Mouse (Mus musculus): ENCODE data around the gene Hsd17b11.
"Not testable (repeated sequence)": the region's sequence is repeated elsewhere in the genome, so short reads cannot be mapped to it uniquely, and the experiment has no call there.

Gene Hsd17b11

DNA sequence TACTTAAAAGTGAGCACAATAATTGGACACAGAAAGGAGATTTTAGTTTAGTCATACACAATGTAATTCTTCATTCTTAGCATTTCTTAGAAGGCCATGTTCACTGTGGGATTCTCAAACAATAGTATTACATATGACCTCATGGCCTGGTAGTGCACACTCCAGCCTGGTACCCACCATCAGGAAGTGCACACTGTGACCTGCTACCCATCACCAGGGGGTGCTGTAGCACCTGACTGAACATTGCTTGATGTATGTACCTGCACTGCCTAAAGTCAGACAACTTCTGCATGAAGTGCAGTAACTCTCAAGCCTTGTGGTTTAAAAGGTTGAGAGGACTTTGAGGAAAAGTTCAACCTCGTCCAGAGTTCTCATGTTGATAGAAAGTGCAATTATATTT is 28.1 kb downstream of the Hsd17b11 start:
- DNase-seq (ENCODE audit: low read depth in 2 of 2, low spot score in 2 of 2) = no peak

GRCm38 (mm10) chr5:103992831-103993230 is 28.9 kb downstream of the Hsd17b11 start:
- DNase-seq (ENCODE audit: low read depth in 2 of 2, low spot score in 2 of 2) = no peak

- no peak for DNase-seq (ENCODE audit: low read depth in 2 of 2, low spot score in 2 of 2)
These were observed 40.8 kb downstream of the Hsd17b11 start for GRCm38 (mm10) chr5:103980705-103981560.

- no peak for DNase-seq (ENCODE audit: low read depth in 2 of 2, low spot score in 2 of 2)
These were observed 43.7 kb downstream of the Hsd17b11 start for GRCm38 (mm10) chr5:103977907-103978570.

DNA sequence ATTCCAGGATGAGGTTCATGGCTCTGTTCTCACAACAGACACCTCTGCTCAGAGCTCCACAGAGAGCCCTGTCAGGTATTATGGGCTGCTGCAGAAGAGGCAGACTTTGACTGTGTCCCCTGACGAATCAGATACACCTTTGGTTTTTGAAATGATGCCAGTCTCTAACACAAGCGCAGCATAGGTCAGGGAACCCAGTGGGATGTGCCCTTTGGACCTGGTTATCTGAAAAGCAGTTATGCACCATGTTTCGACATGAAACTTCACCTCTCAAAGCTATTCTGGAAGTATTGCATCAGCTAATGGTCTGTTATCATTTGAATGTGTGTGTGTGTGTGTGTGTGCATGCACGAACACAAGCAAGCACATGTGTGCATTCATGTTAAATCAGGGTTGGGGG is 44.4 kb downstream of the Hsd17b11 start, which contains the start of gene Hsd17b13:
Hsd17b13 (minus strand) TSS at position 114 of the 400 bp plus-strand sequence.
- no peak for DNase-seq (ENCODE audit: low read depth in 2 of 2, low spot score in 2 of 2)

- no peak for DNase-seq (ENCODE audit: low read depth in 2 of 2, low spot score in 2 of 2)
These were observed 46.0 kb downstream of the Hsd17b11 start for GRCm38 (mm10) chr5:103975736-103976135.

DNA sequence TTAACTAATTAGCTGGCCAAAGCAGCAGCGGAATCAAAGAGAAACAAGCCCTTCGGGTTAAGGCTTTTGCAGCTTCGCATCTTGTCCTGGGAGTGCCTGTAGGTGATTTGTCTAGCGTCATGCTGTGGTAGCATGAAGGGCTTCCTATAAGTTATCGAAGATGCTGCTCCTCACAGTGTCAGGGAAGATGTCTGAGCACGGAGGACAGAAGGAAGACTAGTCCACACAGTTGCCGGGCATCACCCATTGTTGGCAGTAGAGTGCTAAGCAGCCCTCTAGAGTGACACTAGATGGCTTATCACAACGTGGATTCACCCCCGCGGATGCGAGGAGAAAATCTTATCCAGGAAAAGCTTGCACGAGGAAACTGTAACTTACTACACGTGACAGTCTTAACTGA is 48.9 kb downstream of the Hsd17b11 start:
- DNase-seq (ENCODE audit: low read depth in 2 of 2, low spot score in 2 of 2) = no peak

GRCm38 (mm10) chr5:103972379-103972778 is 49.3 kb downstream of the Hsd17b11 start:
- no peak for DNase-seq (ENCODE audit: low read depth in 2 of 2, low spot score in 2 of 2)

DNA sequence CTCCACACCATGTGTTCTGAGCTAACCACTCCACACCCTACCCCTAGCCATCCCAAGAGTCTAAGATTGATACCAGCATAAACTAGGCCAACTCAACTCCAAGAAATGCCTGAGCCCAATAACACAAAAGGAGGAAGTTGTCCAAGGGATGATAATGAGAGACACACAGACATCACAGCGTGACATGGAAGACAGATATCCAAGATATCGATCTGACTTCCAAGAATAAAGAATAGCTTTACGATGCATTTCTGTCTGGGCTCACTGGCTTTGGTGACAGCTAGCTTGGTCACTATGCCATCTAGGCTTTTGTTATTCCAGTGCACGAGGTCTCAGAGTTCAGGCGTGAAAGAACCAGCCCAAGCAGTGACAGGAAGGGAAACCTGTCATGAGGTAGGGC is 50.7 kb downstream of the Hsd17b11 start:
- DNase-seq (ENCODE audit: low read depth in 2 of 2, low spot score in 2 of 2) = no peak

DNA sequence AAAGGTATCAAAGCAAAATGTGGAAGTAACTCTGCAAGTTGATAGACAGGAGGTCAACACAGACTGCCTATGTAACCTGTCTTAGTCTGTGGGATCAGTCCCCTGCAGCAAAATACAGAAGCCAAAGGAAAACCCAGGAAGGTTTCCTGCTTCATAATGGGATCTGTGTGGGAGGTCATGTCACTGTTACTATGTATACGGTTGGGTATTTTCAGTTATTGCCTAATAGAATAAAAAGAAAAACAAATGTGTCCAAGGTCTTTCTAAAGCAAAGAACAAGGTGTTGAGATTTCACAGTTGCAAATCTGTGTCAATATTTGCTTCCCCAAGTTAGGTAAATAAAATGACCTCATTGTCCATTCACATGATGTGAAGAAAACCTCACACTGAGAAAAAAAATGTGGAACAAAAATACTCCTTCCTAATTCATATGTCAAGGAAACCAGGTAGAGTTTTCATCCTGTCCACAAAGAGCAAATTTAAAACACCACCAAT is 58.7 kb downstream of the Hsd17b11 start:
- no peak for DNase-seq (ENCODE audit: low read depth in 2 of 2, low spot score in 2 of 2)

- no peak for DNase-seq (ENCODE audit: low read depth in 2 of 2, low spot score in 2 of 2)
These were observed 67.1 kb downstream of the Hsd17b11 start for GRCm38 (mm10) chr5:103954638-103955037.

GRCm38 (mm10) chr5:103953135-103954083 is 68.3 kb downstream of the Hsd17b11 start:
- DNase-seq (ENCODE audit: low read depth in 2 of 2, low spot score in 2 of 2) = no peak

GRCm38 (mm10) chr5:103950138-103950537 is 71.6 kb downstream of the Hsd17b11 start:
- DNase-seq (ENCODE audit: low read depth in 2 of 2, low spot score in 2 of 2) = not testable (repeated sequence)

DNA sequence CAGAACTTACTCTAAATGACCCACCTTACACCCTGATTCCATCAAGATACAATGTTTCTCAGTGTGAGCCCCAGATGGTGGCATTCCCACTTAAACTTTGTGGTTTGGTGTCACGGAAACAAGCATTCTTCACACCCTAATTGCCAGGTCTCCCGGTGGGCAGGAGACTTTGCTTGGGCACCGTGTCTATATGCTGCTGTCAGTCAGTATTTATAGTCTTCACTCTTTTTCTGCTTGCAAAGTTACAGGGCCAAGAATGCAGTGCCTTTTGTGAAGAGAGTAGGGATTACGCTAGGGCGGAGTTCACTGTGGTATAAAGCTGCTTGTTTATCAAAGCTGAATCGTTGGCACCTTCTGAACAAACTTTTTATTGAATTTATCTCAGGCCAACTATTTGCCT is 78.5 kb downstream of the Hsd17b11 start:
- DNase-seq (ENCODE audit: low read depth in 2 of 2, low spot score in 2 of 2) = no peak

DNA sequence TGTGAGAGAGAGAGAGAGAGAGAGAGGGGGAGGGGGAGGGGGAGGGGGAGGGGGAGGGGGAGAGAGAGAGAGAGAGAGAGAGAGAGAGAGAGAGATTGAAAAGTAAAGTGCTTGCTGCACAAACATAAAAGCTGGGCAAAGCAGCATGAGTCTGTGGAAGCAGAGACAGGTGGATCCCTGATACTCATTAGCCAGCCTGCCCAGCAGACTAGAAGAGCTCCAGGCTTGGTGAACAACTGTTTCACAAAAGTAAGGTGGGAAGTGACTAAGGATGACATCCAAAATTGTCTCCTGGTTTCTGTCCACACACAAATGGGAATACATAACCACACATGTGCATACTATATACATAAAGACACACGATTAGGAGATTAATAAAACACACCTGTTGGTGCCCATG is 81.9 kb downstream of the Hsd17b11 start:
- no peak for DNase-seq (ENCODE audit: low read depth in 2 of 2, low spot score in 2 of 2)

All from CD8-positive naive resting alpha-beta T cell, adult 2 months (primary cell).